Mouse (Mus musculus) liver, embryonic 13.5 days (tissue): Measurements from ENCODE around the gene Gpr152. TPM values are rescaled to one million over a fixed set of nuclear protein-coding genes. Genes with fewer than 3 reads are reported as not detected.

Experiments
- ATAC-seq: fragments of 200-750 bp; cut with Nextera tagmentation; 2 replicates; pipeline ENCODE4 v1.8.0; 2017; ENCODE audit warnings: low read depth, mild to moderate bottlenecking, moderate number of reproducible peaks, moderate library complexity
- DNase-seq: peaks from one replicate; pipeline ENCODE4 v3.0.0; 2022
- H3K27ac ChIP-seq: fragments of 300-500 bp; sonication (generic); 2 replicates; pipeline ENCODE4 v1.5.1; 2015; ENCODE audit warnings: moderate library complexity, mild to moderate bottlenecking, inconsistent platforms
- H3K27me3 ChIP-seq: fragments of 300-500 bp; sonication (generic); 2 replicates; pipeline ENCODE4 v1.6.1; 2015; ENCODE audit warnings: mild to moderate bottlenecking, inconsistent platforms
- H3K36me3 ChIP-seq: fragments of 300-500 bp; sonication (generic); 2 replicates; pipeline ENCODE4 v1.6.1; 2015; ENCODE audit warnings: mild to moderate bottlenecking, inconsistent platforms
- H3K4me1 ChIP-seq: fragments of 300-500 bp; sonication (generic); replicated peaks from 2 replicates; pipeline ENCODE4 v1.6.1; 2015; ENCODE audit warnings: inconsistent platforms
- H3K4me2 ChIP-seq: fragments of 300-500 bp; sonication (generic); 2 replicates; pipeline ENCODE4 v1.6.1; 2015; ENCODE audit warnings: inconsistent platforms, mild to moderate bottlenecking, moderate library complexity
- H3K4me3 ChIP-seq: fragments of 300-500 bp; sonication (generic); replicated peaks from 2 replicates; pipeline ENCODE4 v1.5.1; 2015; ENCODE audit warnings: mild to moderate bottlenecking, inconsistent platforms
- H3K9ac ChIP-seq: fragments of 300-500 bp; sonication (generic); 2 replicates; pipeline ENCODE4 v1.6.1; 2015; ENCODE audit warnings: mild to moderate bottlenecking, inconsistent platforms
- H3K9me3 ChIP-seq: fragments of 300-500 bp; sonication (generic); replicated peaks from 2 replicates; pipeline ENCODE4 v1.6.1; 2016; ENCODE audit warnings: inconsistent platforms
- WGBS: fragments of 180-500 bp; shearing (Covaris S2); methylation state at CpG from one replicate; pipeline ENCODE4 v1.1.7; 2015; ENCODE audit not compliant: insufficient replicate concordance; 5-methylcytosine and 5-hydroxymethylcytosine counted together
- polyA plus RNA-seq: library from polyadenylated mRNA; unstranded; fragments of >200 nt; fragmentation: Nextera tagmentation; extraction: Ambion mirVana; gene quantifications from 2 replicates; pipeline ENCODE4 v1.2.1, GENCODE M21; 2015

Gpr152 gene
- polyA plus RNA-seq, 1 experiment from 2014 or later = not detected

GRCm38 (mm10) chr19:4164100-4164499, 24.5 kb downstream of the Gpr152 start:
- WGBS = 73% methylated on average over 3 of the region's 3 CpGs

DNA sequence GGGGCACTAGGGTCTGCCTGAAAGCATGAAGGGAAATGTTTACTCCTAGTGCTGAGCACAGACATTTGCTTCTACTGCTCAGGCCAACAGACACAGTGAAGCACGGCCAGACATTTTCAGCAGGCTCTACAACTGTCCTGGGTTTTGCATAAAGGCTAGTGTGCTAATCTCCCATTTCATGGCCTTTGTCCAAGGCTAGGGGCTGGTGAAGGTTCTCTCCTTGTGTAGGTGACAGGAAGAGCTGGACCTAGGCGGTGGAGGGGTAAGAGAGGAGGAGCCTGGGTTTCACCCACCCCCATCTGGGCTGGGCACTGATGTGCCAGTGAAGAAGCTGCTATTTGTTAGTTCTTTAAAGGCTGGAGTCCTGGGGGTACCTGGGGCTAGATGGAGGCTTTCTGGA, 25.1 kb downstream of the Gpr152 start:
- peaks cover 18% of the 10 kb centered on the region for H3K36me3 ChIP-seq
- no peak overlapping the region for H3K9ac ChIP-seq
- peaks cover 56% of the 10 kb centered on the region for H3K4me1 ChIP-seq
- H3K4me2 ChIP-seq = no peak overlapping the region
- WGBS = 62% methylated on average over 2 of the region's 2 CpGs
- no peak overlapping the region for H3K4me3 ChIP-seq
- H3K27ac ChIP-seq = peak overlapping the region; percentile 76
- H3K27me3 ChIP-seq = no peaks in the 10 kb centered on the region
- ATAC-seq (no peak), DNase-seq (no peak)
- H3K9me3 ChIP-seq = no peaks in the 10 kb centered on the region

More at GRCm38 (mm10) chr19:4164100-4164499, 24.5 kb downstream of the Gpr152 start:
- peaks cover 25% of the 10 kb centered on the region for H3K36me3 ChIP-seq
- no peak overlapping the region for H3K4me3 ChIP-seq
- no peak overlapping the region for H3K9ac ChIP-seq
- no peaks in the 10 kb centered on the region for H3K9me3 ChIP-seq
- DNase-seq = no peak
- no peaks in the 10 kb centered on the region for H3K27me3 ChIP-seq
- H3K4me2 ChIP-seq = peak overlapping the region; percentile 81
- H3K27ac ChIP-seq = peak overlapping the region; percentile 76
- peaks cover 53% of the 10 kb centered on the region for H3K4me1 ChIP-seq
- ATAC-seq = no peak

- no peaks in the 10 kb centered on the region for H3K36me3 ChIP-seq
- DNase-seq = no peak
- H3K4me1 ChIP-seq = peaks cover 65% of the 10 kb centered on the region
- H3K27me3 ChIP-seq = no peaks in the 10 kb centered on the region
- no peak for ATAC-seq
- no peak overlapping the region for H3K27ac ChIP-seq
- H3K4me3 ChIP-seq = no peak overlapping the region
- no peak overlapping the region for H3K4me2 ChIP-seq
- 0 out of 2 replicates have a peak overlapping the region, but pooled peaks have one; percentile 26 for H3K9ac ChIP-seq
- no peaks in the 10 kb centered on the region for H3K9me3 ChIP-seq
- WGBS = 66% methylated on average over 9 of the region's 9 CpGs
These were observed 27.3 kb downstream of the Gpr152 start for GRCm38 (mm10) chr19:4166678-4167476.

DNA sequence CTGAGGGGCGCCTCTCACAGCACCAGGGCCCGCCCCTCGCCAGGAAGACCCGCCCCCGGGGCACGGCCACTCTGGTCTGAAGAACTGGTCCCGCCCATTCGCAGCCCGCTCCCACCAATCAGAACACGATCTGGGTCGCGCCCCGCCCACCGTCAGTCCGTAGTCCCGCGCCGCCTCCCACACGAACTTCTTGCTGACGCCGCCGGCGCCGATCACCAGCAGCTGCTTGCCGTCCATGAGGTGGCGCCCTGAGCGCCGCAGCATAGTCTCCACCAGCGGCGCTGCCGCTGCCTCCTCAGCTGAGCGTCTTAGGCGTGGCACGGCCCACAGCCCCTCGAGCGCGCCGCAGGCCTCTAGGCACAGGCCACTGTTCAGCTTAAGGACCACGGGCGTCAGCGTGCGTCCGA, 29.8 kb downstream of the Gpr152 start:
- Histone ChIP-seq H3K9ac (peak overlapping the region; percentile 83), H3K27ac (peak overlapping the region; percentile 87), H3K4me2 (peak overlapping the region; percentile 97), H3K27me3 (no peaks in the 10 kb centered on the region), H3K36me3 (no peaks in the 10 kb centered on the region), H3K9me3 (no peaks in the 10 kb centered on the region), H3K4me1 (peaks cover 48% of the 10 kb centered on the region), H3K4me3 (peak overlapping the region; percentile 65)
- DNase-seq (peak; percentile 99), ATAC-seq (peak; percentile 92)
- WGBS = under 1% methylated on average over 43 of the region's 43 CpGs

DNA sequence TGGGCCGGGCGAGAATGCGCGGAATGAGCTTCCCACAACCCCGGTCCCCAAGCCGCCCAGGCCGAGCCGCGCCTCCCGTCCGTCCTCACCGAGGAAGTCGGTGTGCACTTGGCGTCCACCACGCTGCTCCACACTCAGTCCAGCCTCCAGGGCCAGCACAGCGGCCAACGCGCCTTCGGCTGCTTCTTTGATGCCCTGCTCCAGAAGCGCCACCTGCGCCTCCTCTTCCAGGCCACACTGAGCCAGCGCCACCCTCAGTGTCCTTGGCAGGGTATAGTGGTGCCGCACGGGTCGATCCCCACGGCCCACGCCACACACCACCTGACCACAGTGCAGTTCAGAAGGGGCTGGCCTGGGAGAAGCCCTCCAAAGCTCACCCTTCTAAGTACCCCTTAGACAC, 30.2 kb downstream of the Gpr152 start:
- peak overlapping the region; percentile 83 for H3K9ac ChIP-seq
- peaks cover 44% of the 10 kb centered on the region for H3K4me1 ChIP-seq
- H3K27ac ChIP-seq = peak overlapping the region; percentile 87
- no peaks in the 10 kb centered on the region for H3K9me3 ChIP-seq
- no peaks in the 10 kb centered on the region for H3K36me3 ChIP-seq
- WGBS = 11% methylated on average over 27 of the region's 27 CpGs
- DNase-seq (no peak), ATAC-seq (peak; percentile 10; the same call in 1 of the 2 replicates)
- H3K4me3 ChIP-seq = peak overlapping the region; percentile 65
- H3K4me2 ChIP-seq = peak overlapping the region; percentile 97
- H3K27me3 ChIP-seq = no peaks in the 10 kb centered on the region

DNA sequence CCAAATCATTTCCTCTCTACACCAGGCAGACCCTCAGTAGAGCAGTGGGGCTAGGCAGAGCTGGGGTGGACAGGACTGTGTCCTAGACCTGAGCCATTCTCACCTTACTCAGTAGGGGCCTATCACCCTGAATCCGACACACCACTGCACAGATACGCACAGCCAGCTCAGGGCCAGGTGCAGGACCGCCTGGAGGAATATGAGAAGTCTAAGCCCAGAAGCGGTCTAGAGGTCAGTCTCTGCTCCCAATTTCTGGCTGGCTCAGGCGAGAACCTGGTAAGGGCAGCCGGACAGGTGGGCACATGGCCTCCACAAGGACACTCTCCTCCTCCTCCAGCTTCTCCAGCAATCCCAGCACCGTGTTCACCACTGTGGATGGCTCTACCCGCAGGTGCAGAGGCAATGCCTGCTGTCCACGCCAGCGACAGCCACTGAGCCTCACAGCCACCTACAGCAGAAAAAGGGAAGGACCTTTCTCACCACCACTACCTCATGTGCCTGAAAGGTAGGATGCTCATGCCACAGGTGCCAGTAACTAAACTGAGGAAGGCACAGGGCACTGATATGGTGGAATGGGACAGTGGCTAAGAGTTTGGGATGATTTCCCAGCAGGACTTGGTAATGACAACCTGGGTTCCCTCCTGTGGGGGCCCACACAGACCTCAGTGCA, 31.3 kb downstream of the Gpr152 start:
- DNase-seq (no peak), ATAC-seq (no peak)
- 0 out of 2 replicates have a peak overlapping the region, but pooled peaks have one; percentile 3 for H3K27ac ChIP-seq
- no peaks in the 10 kb centered on the region for H3K36me3 ChIP-seq
- WGBS = 80% methylated on average over 10 of the region's 10 CpGs
- H3K4me1 ChIP-seq = peaks cover 44% of the 10 kb centered on the region
- H3K9me3 ChIP-seq = no peaks in the 10 kb centered on the region
- peak overlapping the region; percentile 83; the same call in 1 of the 2 replicates for H3K9ac ChIP-seq
- peaks cover 9% of the 10 kb centered on the region; the same call in 1 of the 2 replicates for H3K27me3 ChIP-seq
- H3K4me3 ChIP-seq = no peak overlapping the region
- no peak overlapping the region for H3K4me2 ChIP-seq

GRCm38 (mm10) chr19:4171393-4172290, 32.1 kb downstream of the Gpr152 start:
- no peak for ATAC-seq
- Histone ChIP-seq H3K4me2 (no peak overlapping the region), H3K4me1 (peaks cover 44% of the 10 kb centered on the region), H3K27ac (no peak overlapping the region), H3K36me3 (no peaks in the 10 kb centered on the region), H3K9ac (peak overlapping the region; percentile 83; the same call in 1 of the 2 replicates), H3K4me3 (no peak overlapping the region), H3K27me3 (peaks cover 12% of the 10 kb centered on the region; the same call in 1 of the 2 replicates), H3K9me3 (no peaks in the 10 kb centered on the region)
- WGBS = 49% methylated on average over 13 of the region's 13 CpGs
- DNase-seq = no peak

- no peak for DNase-seq
- Histone ChIP-seq H3K36me3 (no peaks in the 10 kb centered on the region), H3K9me3 (no peaks in the 10 kb centered on the region), H3K9ac (no peak overlapping the region), H3K27me3 (peaks cover 12% of the 10 kb centered on the region; the same call in 1 of the 2 replicates), H3K4me3 (no peak overlapping the region), H3K4me1 (peaks cover 32% of the 10 kb centered on the region), H3K4me2 (no peak overlapping the region), H3K27ac (no peak overlapping the region)
- ATAC-seq = no peak
- WGBS = 62% methylated on average over 11 of the region's 11 CpGs
These were observed 33.3 kb downstream of the Gpr152 start for GRCm38 (mm10) chr19:4172925-4173324.

DNA sequence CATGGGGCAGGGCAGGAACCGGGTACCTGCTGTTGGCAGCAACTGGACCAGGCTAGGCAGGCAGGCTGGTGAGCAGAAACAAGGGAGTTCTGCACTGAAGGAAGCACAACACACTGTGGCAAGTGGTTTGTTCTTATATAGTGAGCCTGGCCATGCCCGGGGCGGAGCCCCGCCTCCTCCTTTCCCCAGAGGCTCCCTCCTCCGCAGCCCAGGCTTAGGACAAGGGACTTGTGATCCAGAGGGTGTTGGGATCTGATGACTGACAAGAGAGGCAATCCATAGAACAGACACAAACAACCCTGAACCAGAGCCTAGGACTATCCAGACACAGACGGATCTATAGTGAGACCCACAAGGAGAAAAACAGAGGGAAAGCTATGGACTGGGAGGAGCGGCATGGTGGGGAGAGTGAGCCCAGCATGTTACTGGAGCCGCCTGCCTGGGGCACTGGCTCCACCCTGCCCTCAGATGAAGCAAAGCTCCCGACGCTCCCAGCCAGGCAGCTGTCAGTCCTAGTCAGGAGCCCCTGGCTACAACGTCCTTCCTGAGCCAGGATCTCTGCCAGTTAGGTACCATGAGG, 35.9 kb downstream of the Gpr152 start, which contains the start of gene Carns1:
Gene Carns1 (minus strand): TSS at position 112 of the 580 bp plus-strand sequence.
- Histone ChIP-seq H3K9me3 (no peaks in the 10 kb centered on the region), H3K4me3 (no peak within 1 kb of the TSS), H3K4me1 (peaks cover 24% of the 10 kb centered on the region), H3K27me3 (peaks cover 12% of the 10 kb centered on the region; the same call in 1 of the 2 replicates), H3K4me2 (peak within 1 kb of the TSS; percentile 46), H3K36me3 (no peaks in the 10 kb centered on the region), H3K9ac (0 out of 2 replicates have a peak within 1 kb of the TSS, but pooled peaks have one; percentile 4), H3K27ac (no peak within 1 kb of the TSS)
- peak; percentile 32; the same call in 1 of the 2 replicates for ATAC-seq
- DNase-seq = no peak
- 26% methylated on average over 11 of the region's 11 CpGs for WGBS

- DNase-seq = no peak
- H3K4me1 ChIP-seq = peaks cover 19% of the 10 kb centered on the region
- 0 out of 2 replicates have a peak, but pooled peaks cover 7% of the 10 kb centered on the region for H3K27me3 ChIP-seq
- H3K4me2 ChIP-seq = no peak overlapping the region
- H3K4me3 ChIP-seq = no peak overlapping the region
- no peak overlapping the region for H3K9ac ChIP-seq
- no peak for ATAC-seq
- no peak overlapping the region for H3K27ac ChIP-seq
- H3K9me3 ChIP-seq = no peaks in the 10 kb centered on the region
- WGBS = 67% methylated on average over 7 of the region's 7 CpGs
- no peaks in the 10 kb centered on the region for H3K36me3 ChIP-seq
These were observed 40.8 kb downstream of the Gpr152 start for GRCm38 (mm10) chr19:4180411-4180810.
